Mouse (Mus musculus): Measurements from ENCODE around the gene Acot8. TPM values are rescaled to one million over a fixed set of nuclear protein-coding genes. Genes with fewer than 3 reads are reported as not detected.

Gene Acot8
- polyA plus RNA-seq, 1 experiment from 2014 or later = 43.8 TPM

GRCm38 (mm10) chr2:164748191-164748590, 56.5 kb downstream of the Acot8 start:
- H3K9ac ChIP-seq (ENCODE audit: low read length) = no peak overlapping the region
- WGBS = 83% methylated on average over 4 of the region's 4 CpGs

GRCm38 (mm10) chr2:164746693-164747092, 58.0 kb downstream of the Acot8 start:
- no peaks in the 10 kb centered on the region for H3K27me3 ChIP-seq (ENCODE audit: control insufficient read depth, insufficient read depth, low read length)
- TF ChIP-seq CTCF (IDR thresholded peaks at IDR 0.05; ENCODE audit: low read depth) (no peak), EP300 (optimal IDR thresholded peaks at IDR 0.05) (no peak)
- no peak for DNase-seq (ENCODE audit: low spot score)
- peak overlapping the region; percentile 68 for H3K4me2 ChIP-seq (replicated peaks; ENCODE audit: low read depth)
- H3K9ac ChIP-seq (ENCODE audit: low read length) = peak overlapping the region; percentile 97
- no peaks in the 10 kb centered on the region for H3K9me3 ChIP-seq (ENCODE audit: control insufficient read depth, low read length)
- WGBS = 48% methylated on average over 8 of the region's 8 CpGs
- no peaks in the 10 kb centered on the region for H3K36me3 ChIP-seq (ENCODE audit: control insufficient read depth, insufficient read depth, low read length)
- H3K4me3 ChIP-seq (ENCODE audit: low read depth, low read length) = peak overlapping the region; percentile 91
- no peaks in the 10 kb centered on the region for H3K4me1 ChIP-seq (replicated peaks; ENCODE audit: control insufficient read depth, insufficient read depth)
- no peak for ATAC-seq (ENCODE audit: low FRiP score, low TSS enrichment)
- H3K27ac ChIP-seq (replicated peaks) = peak overlapping the region; percentile 86; the same call in 1 of the 2 replicates

More at GRCm38 (mm10) chr2:164748191-164748590, 56.5 kb downstream of the Acot8 start:
- H3K27ac ChIP-seq (replicated peaks) = no peak overlapping the region
- no peak for ATAC-seq (ENCODE audit: low FRiP score, low TSS enrichment)
- no peaks in the 10 kb centered on the region for H3K27me3 ChIP-seq (ENCODE audit: control insufficient read depth, insufficient read depth, low read length)
- H3K4me1 ChIP-seq (replicated peaks; ENCODE audit: control insufficient read depth, insufficient read depth) = no peaks in the 10 kb centered on the region
- no peak for DNase-seq (ENCODE audit: low spot score)
- no peaks in the 10 kb centered on the region for H3K9me3 ChIP-seq (ENCODE audit: control insufficient read depth, low read length)
- no peak overlapping the region for H3K4me3 ChIP-seq (ENCODE audit: low read depth, low read length)
- TF ChIP-seq CTCF (IDR thresholded peaks at IDR 0.05; ENCODE audit: low read depth) (no peak), EP300 (optimal IDR thresholded peaks at IDR 0.05) (no peak)
- peaks cover 7% of the 10 kb centered on the region; the same call in 1 of the 2 replicates for H3K36me3 ChIP-seq (ENCODE audit: control insufficient read depth, insufficient read depth, low read length)
- no peak overlapping the region for H3K4me2 ChIP-seq (replicated peaks; ENCODE audit: low read depth)

- Histone ChIP-seq H3K4me1 (replicated peaks; ENCODE audit: control insufficient read depth, insufficient read depth) (no peaks in the 10 kb centered on the region), H3K9ac (ENCODE audit: low read length) (peak within 1 kb of the TSS; percentile 97), H3K4me2 (replicated peaks; ENCODE audit: low read depth) (peak within 1 kb of the TSS; percentile 68), H3K36me3 (ENCODE audit: control insufficient read depth, insufficient read depth, low read length) (no peaks in the 10 kb centered on the region), H3K4me3 (ENCODE audit: low read depth, low read length) (peak within 1 kb of the TSS; percentile 91), H3K27ac (replicated peaks) (peak within 1 kb of the TSS; percentile 86), H3K27me3 (ENCODE audit: control insufficient read depth, insufficient read depth, low read length) (no peaks in the 10 kb centered on the region), H3K9me3 (ENCODE audit: control insufficient read depth, low read length) (no peaks in the 10 kb centered on the region)
- DNase-seq (ENCODE audit: low spot score) = peak; percentile 94
- under 1% methylated on average over 55 of the region's 70 CpGs for WGBS
- TF ChIP-seq CTCF (IDR thresholded peaks at IDR 0.05; ENCODE audit: low read depth) (no peak), EP300 (optimal IDR thresholded peaks at IDR 0.05) (no peak)
- ATAC-seq (ENCODE audit: low FRiP score, low TSS enrichment) = peak; percentile 88
Observed at GRCm38 (mm10) chr2:164745843-164746479, 58.7 kb downstream of the Acot8 start, which contains the start of the genes Wfdc3 and Dnttip1. Gene Wfdc3, minus strand, starts transcription at chr2:164745931. Gene Dnttip1, plus strand, starts transcription at chr2:164745983.

DNA sequence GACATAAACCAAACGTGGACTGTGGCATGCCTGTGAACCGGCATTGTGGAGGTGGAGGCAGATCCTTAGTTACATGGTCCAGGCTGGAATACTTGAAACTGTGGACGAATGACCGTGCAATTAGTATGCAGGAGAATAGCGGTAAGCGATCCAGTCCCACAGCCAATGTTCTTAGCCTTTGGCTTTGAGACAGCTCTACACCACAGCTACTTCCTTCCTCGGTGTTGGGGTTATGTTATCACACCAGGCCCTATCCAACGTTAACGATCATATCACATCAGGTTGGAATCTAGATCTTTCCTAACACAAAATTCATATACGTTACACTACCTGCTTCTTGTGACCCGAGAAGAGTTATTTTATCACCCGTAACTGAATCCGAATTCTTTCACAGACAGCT, 59.7 kb downstream of the Acot8 start:
- no peaks in the 10 kb centered on the region for H3K9me3 ChIP-seq (ENCODE audit: control insufficient read depth, low read length)
- no peak overlapping the region for H3K27ac ChIP-seq (replicated peaks)
- H3K27me3 ChIP-seq (ENCODE audit: control insufficient read depth, insufficient read depth, low read length) = no peaks in the 10 kb centered on the region
- DNase-seq (ENCODE audit: low spot score) (no peak), ATAC-seq (ENCODE audit: low FRiP score, low TSS enrichment) (no peak)
- H3K4me2 ChIP-seq (replicated peaks; ENCODE audit: low read depth) = peak overlapping the region; percentile 68
- peak overlapping the region; percentile 97; the same call in 1 of the 2 replicates for H3K9ac ChIP-seq (ENCODE audit: low read length)
- peak overlapping the region; percentile 91 for H3K4me3 ChIP-seq (ENCODE audit: low read depth, low read length)
- WGBS = 64% methylated on average over 13 of the region's 13 CpGs
- no peaks in the 10 kb centered on the region for H3K4me1 ChIP-seq (replicated peaks; ENCODE audit: control insufficient read depth, insufficient read depth)
- TF ChIP-seq EP300 (optimal IDR thresholded peaks at IDR 0.05) = no peak
- TF ChIP-seq CTCF (IDR thresholded peaks at IDR 0.05; ENCODE audit: low read depth) = no peak
- no peaks in the 10 kb centered on the region for H3K36me3 ChIP-seq (ENCODE audit: control insufficient read depth, insufficient read depth, low read length)

Other genes starting within 250 kb of the Acot8 start
- 123 and 147 TPM in 2 replicates for gene Wfdc2, start 242.5 kb downstream of the Acot8 start, polyA plus RNA-seq (2015; fragmentation: Nextera tagmentation; extraction: Ambion mirVana)
- gene Spint3, start 231.4 kb downstream of the Acot8 start, polyA plus RNA-seq (2015; fragmentation: Nextera tagmentation; extraction: Ambion mirVana) = not detected in 2 replicates
- gene Wfdc6a, start 219.4 kb downstream of the Acot8 start, polyA plus RNA-seq (2015; fragmentation: Nextera tagmentation; extraction: Ambion mirVana) = 0.75 and 1.1 TPM in 2 replicates
- not detected in 2 replicates for gene Eppin, start 211.3 kb downstream of the Acot8 start, polyA plus RNA-seq (2015; fragmentation: Nextera tagmentation; extraction: Ambion mirVana)
- gene Wfdc6b, start 191.4 kb downstream of the Acot8 start, polyA plus RNA-seq (2015; fragmentation: Nextera tagmentation; extraction: Ambion mirVana) = not detected in 2 replicates
- gene Wfdc8, start 191.3 kb downstream of the Acot8 start, polyA plus RNA-seq (2015; fragmentation: Nextera tagmentation; extraction: Ambion mirVana) = not detected in 2 replicates
- gene Wfdc16, start 166.1 kb downstream of the Acot8 start, polyA plus RNA-seq (2015; fragmentation: Nextera tagmentation; extraction: Ambion mirVana) = not detected in 2 replicates
- gene Wfdc10, start 148.8 kb downstream of the Acot8 start, polyA plus RNA-seq (2015; fragmentation: Nextera tagmentation; extraction: Ambion mirVana) = 12.2 and 12.6 TPM in 2 replicates
- gene Wfdc9, start 148.3 kb downstream of the Acot8 start, polyA plus RNA-seq (2015; fragmentation: Nextera tagmentation; extraction: Ambion mirVana) = 0.58 TPM in 1 of 2 replicates, not detected in the other
- not detected in 2 replicates for gene Wfdc11, start 130.8 kb downstream of the Acot8 start, polyA plus RNA-seq (2015; fragmentation: Nextera tagmentation; extraction: Ambion mirVana)
- gene Wfdc13, start 119.8 kb downstream of the Acot8 start, polyA plus RNA-seq (2015; fragmentation: Nextera tagmentation; extraction: Ambion mirVana) = 2.1 and 2.6 TPM in 2 replicates
- gene Spint4, start 106.4 kb downstream of the Acot8 start, polyA plus RNA-seq (2015; fragmentation: Nextera tagmentation; extraction: Ambion mirVana) = not detected in 2 replicates
- gene Spint5, start 89.6 kb downstream of the Acot8 start, polyA plus RNA-seq (2015; fragmentation: Nextera tagmentation; extraction: Ambion mirVana) = not detected in 2 replicates
- gene Wfdc3, start 59.0 kb downstream of the Acot8 start, polyA plus RNA-seq (2015; fragmentation: Nextera tagmentation; extraction: Ambion mirVana) = 1.4 TPM in 2 replicates
- 38.0 and 39.1 TPM in 2 replicates for gene Dnttip1, start 58.9 kb downstream of the Acot8 start, polyA plus RNA-seq (2015; fragmentation: Nextera tagmentation; extraction: Ambion mirVana)
- 74.1 and 104 TPM in 2 replicates for gene Ube2c, start 35.0 kb downstream of the Acot8 start, polyA plus RNA-seq (2015; fragmentation: Nextera tagmentation; extraction: Ambion mirVana)
- gene Tnnc2, start 24.9 kb downstream of the Acot8 start, polyA plus RNA-seq (2015; fragmentation: Nextera tagmentation; extraction: Ambion mirVana) = 7.0 and 8.5 TPM in 2 replicates
- 13.9 and 14.9 TPM in 2 replicates for gene Snx21, start 19.1 kb downstream of the Acot8 start, polyA plus RNA-seq (2015; fragmentation: Nextera tagmentation; extraction: Ambion mirVana)
- gene Zswim3, start 216 bp upstream of the Acot8 start, polyA plus RNA-seq (2015; fragmentation: Nextera tagmentation; extraction: Ambion mirVana) = 3.8 and 4.4 TPM in 2 replicates
- gene Zswim1, start 17.8 kb upstream of the Acot8 start, polyA plus RNA-seq (2015; fragmentation: Nextera tagmentation; extraction: Ambion mirVana) = 10.1 and 11.4 TPM in 2 replicates
- gene Spata25, start 23.7 kb upstream of the Acot8 start, polyA plus RNA-seq (2015; fragmentation: Nextera tagmentation; extraction: Ambion mirVana) = not detected in 2 replicates
- 107 and 114 TPM in 2 replicates for gene Ctsa, start 28.0 kb upstream of the Acot8 start, polyA plus RNA-seq (2015; fragmentation: Nextera tagmentation; extraction: Ambion mirVana)
- gene Neurl2, start 28.6 kb upstream of the Acot8 start, polyA plus RNA-seq (2015; fragmentation: Nextera tagmentation; extraction: Ambion mirVana) = 4.6 and 5.3 TPM in 2 replicates
- 42.7 and 44.2 TPM in 2 replicates for gene Pltp, start 52.8 kb upstream of the Acot8 start, polyA plus RNA-seq (2015; fragmentation: Nextera tagmentation; extraction: Ambion mirVana)
- gene Pcif1, start 74.4 kb upstream of the Acot8 start, polyA plus RNA-seq (2015; fragmentation: Nextera tagmentation; extraction: Ambion mirVana) = 49.2 and 51.4 TPM in 2 replicates
- 3.7 and 4.3 TPM in 2 replicates for gene Zfp335, start 106.9 kb upstream of the Acot8 start, polyA plus RNA-seq (2015; fragmentation: Nextera tagmentation; extraction: Ambion mirVana)
- gene Mmp9, start 135.9 kb upstream of the Acot8 start, polyA plus RNA-seq (2015; fragmentation: Nextera tagmentation; extraction: Ambion mirVana) = 0.87 and 1.1 TPM in 2 replicates
- 0.12 and 0.21 TPM in 2 replicates for gene Slc12a5, start 155.9 kb upstream of the Acot8 start, polyA plus RNA-seq (2015; fragmentation: Nextera tagmentation; extraction: Ambion mirVana)
- gene Ncoa5, start 230.0 kb upstream of the Acot8 start, polyA plus RNA-seq (2015; fragmentation: Nextera tagmentation; extraction: Ambion mirVana) = 17.3 and 17.9 TPM in 2 replicates